In the genomic region with DNA sequence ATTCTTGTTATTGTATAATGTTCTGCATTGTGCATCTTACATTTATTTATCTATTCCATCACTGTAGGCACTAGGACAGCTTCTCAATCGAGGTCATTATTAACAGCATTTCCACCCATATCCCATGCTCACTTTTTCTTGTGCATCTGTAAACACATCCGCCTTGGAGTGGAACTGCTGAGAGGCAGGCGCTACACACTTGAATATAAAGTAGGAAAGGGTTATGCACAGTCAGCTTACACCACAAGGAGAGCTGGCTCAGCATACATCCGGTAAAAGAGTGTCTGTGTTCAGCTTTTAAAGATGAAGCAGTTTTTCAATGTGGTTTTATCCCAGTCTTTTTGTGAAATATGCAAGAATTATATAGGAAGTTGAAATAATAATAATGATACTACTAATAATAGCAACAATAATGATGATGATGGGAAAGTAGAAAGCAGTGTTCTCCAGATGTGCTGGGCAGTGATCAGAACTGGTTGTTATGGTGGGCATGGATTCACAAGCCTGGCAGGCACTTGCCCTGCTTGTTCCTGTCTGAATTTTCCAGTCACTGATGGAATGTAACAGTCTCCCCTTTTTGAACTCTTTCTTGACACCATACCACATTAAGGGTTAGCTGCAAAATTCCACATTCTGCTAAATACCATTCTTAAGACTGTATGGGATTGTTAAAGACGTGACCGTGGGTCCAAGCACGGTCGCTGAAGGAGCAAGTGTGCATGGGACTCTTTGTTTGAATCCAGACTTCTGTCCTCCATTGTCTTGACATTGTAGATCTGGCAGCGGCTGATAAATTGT, we compare ENCODE assay signal across 11 mouse cellular contexts.
DNase-seq lines count a peak whose midpoint lies in the region; ATAC-seq and TF ChIP-seq lines count a peak whose summit lies in the region.
"Had no signal": no experiment of that assay in that cellular context is flagged by ENCODE, and none has a peak within 500 bp of the region (broad histone marks: within the 10 kb centered on the region; RNA-seq: fewer than 3 reads in every experiment).

No protein-coding gene starts in this region.

- H3K9ac ChIP-seq in forebrain, embryonic 12.5 days, result no peak overlapping the region
- H3K9ac ChIP-seq in forebrain, embryonic 11.5 days (ENCODE audit: low read length), result no peak overlapping the region
- H3K9ac ChIP-seq in liver, embryonic 11.5 days (ENCODE audit: low read depth, low read length), result no peak overlapping the region

- no peaks in the 10 kb centered on the region for H3K27me3 ChIP-seq in forebrain, embryonic 12.5 days
- no peaks in the 10 kb centered on the region for H3K27me3 ChIP-seq in forebrain, embryonic 11.5 days (ENCODE audit: control insufficient read depth, insufficient read depth, low read length)
- H3K27me3 ChIP-seq in megakaryocyte, embryonic 14.5 days (replicated peaks), result no peaks in the 10 kb centered on the region
- no peaks in the 10 kb centered on the region for H3K27me3 ChIP-seq in liver, embryonic 11.5 days (replicated peaks; ENCODE audit: control insufficient read depth, insufficient read depth, low read length)

- no peak overlapping the region for H3K4me2 ChIP-seq in forebrain, embryonic 12.5 days
- no peak overlapping the region for H3K4me2 ChIP-seq in forebrain, embryonic 11.5 days (ENCODE audit: low read depth, low read length, severe bottlenecking)
- peak overlapping the region; percentile 59 for H3K4me2 ChIP-seq in liver, embryonic 11.5 days

- WGBS in forebrain, embryonic 12.5 days, result 65% methylated on average over 9 of the region's 9 CpGs
- WGBS in forebrain, embryonic 11.5 days, result 79% methylated on average over 9 of the region's 9 CpGs
- WGBS in liver, embryonic 11.5 days, result 49% methylated on average over 9 of the region's 9 CpGs
- WGBS in olfactory bulb, adult 2 months, result 26% methylated on average over 9 of the region's 9 CpGs

- H3K4me1 ChIP-seq in forebrain, embryonic 12.5 days, result peaks cover 6% of the 10 kb centered on the region; the same call in 1 of the 2 replicates
- no peaks in the 10 kb centered on the region for H3K4me1 ChIP-seq in forebrain, embryonic 11.5 days (replicated peaks; ENCODE audit: control insufficient read depth, insufficient read depth, low read length)
- H3K4me1 ChIP-seq in megakaryocyte, embryonic 14.5 days, result peaks cover 57% of the 10 kb centered on the region
- H3K4me1 ChIP-seq in liver, embryonic 11.5 days (replicated peaks; ENCODE audit: control insufficient read depth, insufficient read depth, low read length), result peaks cover 11% of the 10 kb centered on the region; the same call in 1 of the 2 replicates
- H3K4me1 ChIP-seq in olfactory bulb, adult 2 months (ENCODE audit: control insufficient read depth, insufficient read depth, low read length), result no peaks in the 10 kb centered on the region; the same call in none of the 2 replicates

- H3K27ac ChIP-seq in forebrain, embryonic 12.5 days, result no peak overlapping the region
- no peak overlapping the region for H3K27ac ChIP-seq in forebrain, embryonic 11.5 days (ENCODE audit: low read depth, low read length)
- H3K27ac ChIP-seq in liver, embryonic 11.5 days (ENCODE audit: low read depth, low read length), result peak overlapping the region; percentile 61
- H3K27ac ChIP-seq in olfactory bulb, adult 2 months (ENCODE audit: insufficient read depth, low read depth, low read length), result 0 out of 2 replicates have a peak overlapping the region, but pooled peaks have one; percentile 4

- TF ChIP-seq CTCF in olfactory bulb, adult 2 months (IDR thresholded peaks at IDR 0.05; ENCODE audit: insufficient read depth, low read depth, low read length), result no peak

- no peak for TF ChIP-seq POLR2A in olfactory bulb, adult 2 months (IDR thresholded peaks at IDR 0.05; ENCODE audit: insufficient read depth, low read depth, low read length)

- no peak for DNase-seq in forebrain, embryonic 11.5 days (ENCODE audit: low spot score)
- peak; percentile 32 for DNase-seq in liver, embryonic 11.5 days (ENCODE audit: low spot score)
- DNase-seq in urinary bladder, postnatal 4 days (ENCODE audit: low spot score in 2 of 2), result no peak
- no peak for DNase-seq in cerebellum, postnatal 4 days (ENCODE audit: low spot score in 2 of 2)
- DNase-seq: cerebellum, postnatal 25 days; right cerebral cortex, postnatal 25 days; thymus, postnatal 4 days had no signal

- H3K9me3 ChIP-seq in forebrain, embryonic 12.5 days, result no peaks in the 10 kb centered on the region
- no peaks in the 10 kb centered on the region for H3K9me3 ChIP-seq in forebrain, embryonic 11.5 days (ENCODE audit: control insufficient read depth, low read length)
- no peaks in the 10 kb centered on the region for H3K9me3 ChIP-seq in megakaryocyte, embryonic 14.5 days
- no peaks in the 10 kb centered on the region for H3K9me3 ChIP-seq in liver, embryonic 11.5 days (ENCODE audit: control insufficient read depth, low read length)

- no peaks in the 10 kb centered on the region for H3K36me3 ChIP-seq in forebrain, embryonic 12.5 days (replicated peaks)
- no peaks in the 10 kb centered on the region for H3K36me3 ChIP-seq in forebrain, embryonic 11.5 days (ENCODE audit: control insufficient read depth, insufficient read depth, low read length)
- no peaks in the 10 kb centered on the region for H3K36me3 ChIP-seq in megakaryocyte, embryonic 14.5 days (replicated peaks; ENCODE audit: low read length)
- H3K36me3 ChIP-seq in liver, embryonic 11.5 days (ENCODE audit: control insufficient read depth, insufficient read depth, low read length), result no peaks in the 10 kb centered on the region

- H3K4me3 ChIP-seq in forebrain, embryonic 12.5 days (replicated peaks), result no peak overlapping the region
- no peak overlapping the region for H3K4me3 ChIP-seq in forebrain, embryonic 11.5 days (ENCODE audit: low read depth, low read length)
- H3K4me3 ChIP-seq in megakaryocyte, embryonic 14.5 days (replicated peaks), result peak overlapping the region; percentile 82
- no peak overlapping the region for H3K4me3 ChIP-seq in liver, embryonic 11.5 days (ENCODE audit: low read depth, low read length)
- no peak overlapping the region for H3K4me3 ChIP-seq in olfactory bulb, adult 2 months (ENCODE audit: insufficient read depth, low read depth, low read length)

- ATAC-seq in forebrain, embryonic 12.5 days (ENCODE audit: low FRiP score), result peak; percentile 60; the same call in 1 of the 2 replicates
- no peak for ATAC-seq in forebrain, embryonic 11.5 days (replicated peaks; ENCODE audit: low FRiP score)
- no peak for ATAC-seq in megakaryocyte, adult 5-6 weeks (ENCODE audit: poor library complexity, severe bottlenecking)
- ATAC-seq in liver, embryonic 11.5 days (replicated peaks; ENCODE audit: low FRiP score), result peak; percentile 24

Comparison
In these comparisons a context has a peak if more than half of its experiments do, and no peak if none do; other contexts are left out.
1. ATAC-seq: peak in forebrain, embryonic 12.5 days (single experiment) and liver, embryonic 11.5 days (single experiment); none in forebrain, embryonic 11.5 days (single experiment) and megakaryocyte, adult 5-6 weeks (single experiment).
2. H3K27ac ChIP-seq: peak in liver, embryonic 11.5 days (single experiment) and olfactory bulb, adult 2 months (single experiment); none in forebrain, embryonic 12.5 days (single experiment) and forebrain, embryonic 11.5 days (single experiment).